Mouse (Mus musculus): Measurements from ENCODE around the gene Xpo4.

DNA sequence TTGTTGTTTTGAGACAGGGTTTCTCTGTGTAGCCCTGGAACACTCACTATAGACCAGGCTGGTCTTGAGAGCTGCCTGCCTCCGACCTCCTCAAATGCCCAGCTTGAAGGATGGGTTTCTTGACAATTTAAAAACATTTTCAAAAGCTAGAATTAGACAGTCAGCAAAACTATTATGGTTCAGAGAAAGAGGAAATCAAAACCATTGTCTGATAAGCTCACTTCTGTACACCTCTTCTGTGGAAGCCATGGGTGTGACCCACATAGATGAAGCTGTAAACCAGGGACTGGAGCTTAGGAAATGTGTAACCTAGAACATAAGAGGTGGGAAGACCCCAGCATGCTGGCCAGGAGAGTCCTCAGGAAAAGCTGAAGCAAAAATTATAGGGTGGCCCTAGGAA lies 108.3 kb downstream of the Xpo4 start:
- TF ChIP-seq CTCF (IDR thresholded peaks at IDR 0.05; ENCODE audit: insufficient read depth, low read length) (no peak), POLR2A (IDR thresholded peaks at IDR 0.05; ENCODE audit: borderline replicate concordance, extremely low read depth, low read depth, low read length) (no peak)
